Mouse (Mus musculus) myocyte (in vitro differentiated cells): ENCODE measurements around the gene Asb16.

Experiments used
- CEBPB ChIP-seq: IDR thresholded peaks from 2 replicates; pipeline ENCODE4 v1.6.1; 2011; ENCODE audit warnings: mild to moderate bottlenecking, moderate library complexity; ENCODE audit not compliant: poor library complexity, insufficient read depth, severe bottlenecking
- E2F4 ChIP-seq: IDR thresholded peaks from one replicate; pipeline ENCODE4 v1.6.1; 2011; ENCODE audit warnings: mild to moderate bottlenecking, control low read depth, moderate library complexity; ENCODE audit not compliant: insufficient read depth
- MAX ChIP-seq: IDR thresholded peaks from one replicate; pipeline ENCODE4 v1.6.1; 2011; ENCODE audit warnings: low read depth, mild to moderate bottlenecking, control low read depth
- MYOG ChIP-seq, 3 experiments: IDR thresholded peaks; one replicate each; pipeline ENCODE4 v1.6.1; 2011; ENCODE audit warnings: control low read depth in 2 of 3, low read depth in 2 of 3, mild to moderate bottlenecking in 2 of 3; ENCODE audit not compliant: insufficient read length in 2 of 3, control insufficient read depth in 1 of 3, insufficient read depth in 1 of 3
- POLR2A ChIP-seq: IDR thresholded peaks from one replicate; pipeline ENCODE4 v1.6.1; 2011; ENCODE audit warnings: low read depth, mild to moderate bottlenecking, control low read depth, moderate library complexity; ENCODE audit not compliant: insufficient read length
- POLR2AphosphoS2 ChIP-seq: IDR thresholded peaks from one replicate; pipeline ENCODE4 v1.6.1; 2011; ENCODE audit warnings: low read depth, control low read depth; ENCODE audit not compliant: insufficient read length
- TCF12 ChIP-seq: IDR thresholded peaks from one replicate; pipeline ENCODE4 v1.6.1; 2011; ENCODE audit warnings: mild to moderate bottlenecking, control low read depth; ENCODE audit not compliant: poor library complexity, insufficient read depth, severe bottlenecking
- USF1 ChIP-seq: IDR thresholded peaks from one replicate; pipeline ENCODE4 v1.6.1; 2011; ENCODE audit warnings: low read depth, mild to moderate bottlenecking, control low read depth, moderate library complexity

DNA sequence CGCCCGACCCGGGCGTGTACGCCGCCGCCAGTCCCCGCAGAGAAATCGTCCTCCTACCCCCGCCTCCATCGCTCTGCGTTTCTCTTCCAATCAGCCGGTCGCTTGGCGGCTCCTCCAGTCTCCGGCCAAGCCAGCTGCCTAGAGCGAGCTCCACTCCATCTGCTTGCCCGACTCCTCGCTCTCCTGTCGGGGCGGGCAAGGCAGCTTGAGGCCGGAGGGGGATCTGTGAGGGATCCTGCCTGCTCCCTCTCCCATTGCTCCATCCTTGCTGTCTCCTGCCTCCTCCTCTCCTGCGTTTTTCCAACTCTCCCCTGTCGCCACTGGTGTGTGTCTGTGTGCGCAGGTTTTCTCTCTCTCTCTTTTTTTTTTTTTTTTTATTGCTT, 50.9 kb downstream of the Asb16 start, which contains the start of gene Ubtf:
- peak; percentile 92 for TF ChIP-seq POLR2AphosphoS2
- no peak for TF ChIP-seq TCF12
- TF ChIP-seq E2F4, result no peak
- TF ChIP-seq POLR2A, result peak; percentile 75
- TF ChIP-seq MAX, result no peak
- no peak for TF ChIP-seq USF1
- TF ChIP-seq CEBPB, result no peak
- TF ChIP-seq MYOG (IDR thresholded peaks at IDR 0.05; ENCODE audit: control insufficient read depth in 1 of 3, insufficient read depth in 1 of 3, insufficient read length in 2 of 3, low read depth in 2 of 3), result peak in 1 of 3 experiments; percentile 53
